Mouse (Mus musculus) urinary bladder, adult 18-20 months (tissue): ENCODE results near the gene Tagln.

Experiments
- DNase-seq, 2 experiments: peaks; one replicate each; pipeline ENCODE4 v3.0.0; 2022; ENCODE audit warnings: low spot score in 2 of 2, mixed read lengths in 2 of 2

Gene Tagln

DNA sequence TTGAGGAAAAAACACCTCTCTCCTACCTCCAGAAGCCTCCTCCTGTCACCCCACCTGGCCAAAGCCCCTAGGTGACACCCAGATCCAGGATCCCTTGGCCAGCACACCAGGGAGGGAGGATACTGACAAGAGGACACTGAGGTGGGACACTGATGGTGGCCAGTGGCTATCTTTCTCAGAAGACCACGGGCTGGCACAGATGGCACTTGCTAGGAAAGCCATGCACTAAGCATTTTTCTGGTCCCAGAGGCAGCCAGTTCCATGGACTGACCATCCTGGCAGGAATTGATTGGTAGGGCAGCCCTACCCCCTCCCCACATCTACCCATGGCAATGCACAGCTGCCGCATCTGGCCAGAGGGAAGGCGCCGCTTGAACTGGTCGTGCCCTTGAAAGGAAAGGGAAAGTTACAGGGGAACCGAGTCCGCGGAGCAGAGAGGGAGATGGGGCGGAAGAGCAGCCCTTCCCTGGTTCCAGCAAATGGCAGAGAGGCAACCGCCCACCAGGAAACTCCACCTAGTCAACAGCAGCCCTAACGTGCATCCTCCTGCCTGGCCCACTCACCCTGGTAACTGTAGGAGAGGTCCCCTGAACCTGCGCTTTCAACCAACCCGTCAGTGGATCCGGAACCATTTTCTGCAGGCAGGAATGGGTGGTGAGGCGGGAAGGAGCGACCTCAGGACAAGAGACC lies 10.5 kb upstream of the Tagln start:
- DNase-seq: no peak

DNA sequence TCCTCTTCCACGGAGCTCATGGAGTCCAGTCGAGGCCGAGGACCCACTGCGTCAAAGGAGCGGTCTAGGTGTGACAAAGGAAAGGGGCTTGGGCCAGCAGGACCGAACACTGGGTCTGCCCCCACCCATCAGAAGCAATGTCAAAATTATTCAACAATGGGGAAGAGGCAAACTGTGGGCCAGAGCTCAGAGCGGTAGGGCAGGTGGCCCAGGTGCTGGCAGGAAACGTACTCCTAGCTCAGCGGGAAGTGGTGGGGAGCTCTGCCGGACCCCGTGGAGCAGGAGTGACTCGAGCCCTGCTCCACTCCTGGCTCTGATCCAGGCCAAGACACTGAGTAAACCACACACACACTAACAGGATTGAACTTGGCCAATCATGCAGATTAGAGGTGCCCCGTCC lies 9.9 kb upstream of the Tagln start:
- DNase-seq: no peak

DNA sequence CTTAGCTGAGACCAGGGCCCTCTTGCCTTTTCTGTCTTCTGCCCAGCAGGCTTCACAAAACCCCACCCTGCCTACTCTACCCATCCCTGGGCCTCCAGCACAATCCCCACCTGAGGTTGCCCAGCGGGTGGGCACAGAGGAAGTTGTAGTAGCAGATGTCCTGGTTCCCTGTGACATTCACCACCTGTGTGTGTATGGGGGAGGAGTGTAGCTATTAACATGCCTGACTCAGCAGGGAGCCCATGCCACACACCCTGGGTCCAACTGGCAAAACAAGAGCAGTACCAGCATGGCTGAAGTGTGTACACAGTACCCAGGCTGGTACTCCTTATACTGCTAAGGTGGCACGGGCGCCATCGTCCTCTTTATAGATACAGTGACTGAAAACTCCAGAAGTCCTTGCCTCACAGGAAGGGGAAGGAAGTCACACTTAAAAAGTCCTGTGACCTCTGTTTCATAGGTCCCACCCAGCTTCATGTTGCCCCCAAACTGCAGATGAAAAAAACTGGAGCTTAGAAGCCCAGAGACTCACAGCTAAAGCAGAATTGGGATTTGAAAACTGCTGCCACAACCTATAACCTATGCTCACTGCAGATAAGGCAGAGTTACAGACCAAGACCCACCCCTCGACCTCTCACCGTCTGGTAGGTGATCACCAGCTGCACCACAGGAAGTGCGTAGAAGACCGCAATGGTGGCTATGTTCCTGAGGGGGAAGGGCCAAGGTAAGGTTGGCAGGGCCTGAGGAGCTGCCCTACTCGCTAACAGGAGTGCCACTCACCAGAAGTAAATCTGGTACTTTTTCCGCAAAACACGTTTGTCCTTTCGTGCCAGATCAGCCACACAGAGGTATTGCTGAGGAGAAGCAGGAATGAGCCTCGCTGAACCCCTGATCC lies 8.9 kb upstream of the Tagln start:
- no peak for DNase-seq

DNA sequence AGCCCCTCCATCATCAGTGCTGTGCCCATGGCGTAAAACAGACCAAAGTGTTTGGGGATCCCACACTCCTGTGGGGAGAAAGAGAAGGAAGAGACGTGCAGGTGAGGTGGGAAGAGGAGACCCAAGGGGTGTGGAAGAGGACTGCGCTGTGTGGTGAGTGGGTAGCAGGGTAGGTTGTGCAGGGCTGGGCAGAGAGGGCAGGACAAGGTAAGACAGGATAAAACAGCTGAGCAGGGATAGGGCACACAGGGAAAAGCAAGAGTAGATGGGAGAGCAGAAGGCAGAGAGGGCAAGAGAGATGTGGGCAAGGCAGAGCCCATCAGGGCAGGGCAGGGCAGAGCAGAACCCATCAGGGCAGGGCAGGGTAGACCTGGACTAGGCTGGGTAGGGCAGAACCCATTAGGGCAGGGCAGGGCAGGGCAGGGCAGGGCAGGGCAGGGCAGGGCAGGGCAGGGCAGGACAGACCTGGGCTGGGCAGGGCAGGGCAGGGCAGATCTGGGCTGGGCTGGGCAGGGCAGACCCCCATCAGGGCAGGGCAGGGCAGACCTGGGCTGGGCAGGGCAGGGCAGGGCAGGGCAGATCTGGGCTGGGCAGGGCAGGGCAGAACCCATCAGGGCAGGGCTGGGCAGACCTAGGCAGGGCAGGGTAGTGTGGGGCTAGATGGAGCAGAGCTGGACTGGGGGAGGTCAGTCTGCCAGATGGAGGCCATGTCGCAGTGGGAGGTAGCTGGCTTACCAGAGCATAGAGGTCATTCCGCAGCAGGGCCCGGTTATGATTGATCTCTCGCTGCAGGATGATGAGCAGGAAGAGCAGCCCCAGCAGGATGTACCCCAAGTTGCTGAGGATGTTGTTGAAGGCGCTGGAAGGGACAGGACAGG lies 8.0 kb upstream of the Tagln start:
- DNase-seq: no peak

DNA sequence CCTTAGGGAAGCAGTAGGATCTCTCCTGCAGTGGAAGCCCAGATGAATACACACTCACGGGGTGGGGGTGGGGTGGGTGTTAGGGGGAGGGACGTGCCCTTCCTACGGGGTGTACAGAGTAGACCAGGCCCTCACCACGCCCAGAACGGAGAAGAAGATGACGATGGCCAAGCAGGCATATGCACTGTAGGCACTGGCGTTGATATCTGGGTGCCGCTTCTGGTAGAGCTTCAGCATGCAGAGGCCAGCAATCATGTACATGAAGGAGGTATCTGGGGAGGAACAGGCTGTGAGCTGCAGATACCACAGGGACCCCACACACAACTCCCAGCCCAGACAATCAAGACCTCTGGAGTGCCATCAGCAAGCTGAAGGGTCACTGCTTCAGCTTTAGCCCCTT lies 7.1 kb upstream of the Tagln start:
- no peak for DNase-seq

DNA sequence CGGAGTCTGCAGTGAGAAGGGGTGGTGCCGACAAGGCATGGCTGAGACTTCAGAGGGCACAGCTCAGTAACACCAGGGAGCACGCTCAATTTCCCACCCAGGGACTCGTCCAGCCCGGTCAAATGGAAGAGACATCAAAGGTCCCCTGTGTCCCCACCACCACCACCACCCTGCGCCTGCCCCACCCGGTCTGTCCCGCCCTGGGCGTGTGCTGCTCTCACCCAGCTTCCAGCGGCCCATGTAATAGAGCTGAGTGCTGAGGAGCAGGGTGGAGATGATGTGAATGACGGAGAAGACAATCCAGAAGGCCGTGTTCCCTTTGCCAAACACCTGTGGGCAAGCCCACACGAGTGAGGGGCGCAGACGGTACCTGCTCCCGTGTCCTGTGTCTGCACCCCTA lies 6.6 kb upstream of the Tagln start:
- no peak for DNase-seq

DNA sequence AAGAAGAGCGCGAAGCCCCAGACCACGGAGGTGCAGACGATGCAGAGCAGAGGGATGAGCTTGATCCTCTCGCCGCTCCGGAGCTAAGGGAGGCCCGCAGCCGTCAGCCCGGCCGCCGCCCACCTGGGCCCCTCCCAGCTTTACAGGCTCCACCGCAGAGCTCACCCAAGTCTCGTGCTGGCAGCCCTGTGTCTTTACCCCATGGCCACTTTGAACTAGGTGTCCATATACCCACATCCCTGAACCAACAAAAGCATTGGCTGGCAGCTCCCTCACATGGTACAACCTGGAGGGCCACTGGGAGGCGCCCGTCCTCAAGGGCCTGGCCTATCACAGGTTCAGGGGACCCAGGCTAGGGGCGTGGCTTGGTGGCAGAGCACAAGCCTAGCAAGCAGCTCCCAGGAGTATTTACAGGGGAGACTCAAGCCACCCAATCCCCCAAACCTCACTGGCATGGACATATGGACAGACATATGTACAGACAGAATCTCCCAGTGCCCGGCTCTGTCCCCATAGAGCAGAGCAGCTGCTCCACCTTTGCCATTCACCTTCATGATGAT lies 5.6 kb upstream of the Tagln start:
- no peak for DNase-seq

DNA sequence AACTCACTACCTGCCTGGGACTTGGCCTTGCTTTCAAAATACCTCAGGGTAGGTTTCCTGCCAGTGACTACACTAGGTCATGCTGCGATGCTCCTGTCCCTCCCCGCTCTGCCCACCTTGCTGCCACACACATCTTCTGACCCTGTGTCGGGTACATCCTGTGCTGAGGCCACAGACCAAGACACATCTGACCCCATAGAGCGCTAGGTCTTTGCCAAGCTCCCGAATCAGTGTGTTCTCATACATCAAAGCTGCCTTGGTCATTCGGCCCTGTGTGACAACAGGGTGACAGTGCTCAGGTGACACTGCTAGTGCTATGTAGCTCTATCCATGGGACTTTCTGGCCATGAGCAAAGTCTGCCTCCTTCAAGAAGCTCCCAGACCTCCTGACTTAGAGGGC lies 3.9 kb upstream of the Tagln start:
- no peak for DNase-seq

DNA sequence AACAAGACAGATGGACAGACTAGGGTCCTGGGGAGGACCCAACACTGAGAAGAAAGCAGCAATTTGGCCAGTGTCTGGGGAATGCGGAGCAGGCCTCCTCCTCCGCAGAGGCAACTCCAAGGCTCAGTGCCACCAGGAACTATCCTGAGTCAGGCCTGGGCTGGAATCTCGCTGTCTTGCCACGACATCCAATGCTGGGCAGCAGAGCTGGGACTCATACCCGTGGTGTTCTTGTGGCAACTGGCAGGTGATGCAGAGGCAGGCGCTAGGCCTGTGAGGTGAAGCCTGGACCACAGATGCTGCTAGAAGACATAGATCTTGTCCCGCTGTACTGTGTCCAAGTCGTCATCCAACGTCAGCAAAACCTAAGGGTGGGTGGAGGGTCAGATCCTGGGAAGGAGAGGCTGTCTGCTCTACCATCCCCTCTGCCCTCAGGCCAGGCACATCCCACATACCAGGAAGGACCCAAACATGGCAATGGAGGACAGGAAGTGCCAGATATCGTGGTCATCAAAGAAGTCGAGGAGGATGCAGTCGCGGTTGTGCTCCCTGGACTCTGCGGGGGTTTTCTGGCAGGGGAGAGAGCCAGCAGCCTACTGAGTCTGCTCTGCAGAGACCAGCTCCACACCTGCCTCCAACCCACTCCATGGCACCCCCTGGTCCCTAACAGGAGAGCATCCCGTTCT lies 3.2 kb upstream of the Tagln start:
- DNase-seq: no peak

DNA sequence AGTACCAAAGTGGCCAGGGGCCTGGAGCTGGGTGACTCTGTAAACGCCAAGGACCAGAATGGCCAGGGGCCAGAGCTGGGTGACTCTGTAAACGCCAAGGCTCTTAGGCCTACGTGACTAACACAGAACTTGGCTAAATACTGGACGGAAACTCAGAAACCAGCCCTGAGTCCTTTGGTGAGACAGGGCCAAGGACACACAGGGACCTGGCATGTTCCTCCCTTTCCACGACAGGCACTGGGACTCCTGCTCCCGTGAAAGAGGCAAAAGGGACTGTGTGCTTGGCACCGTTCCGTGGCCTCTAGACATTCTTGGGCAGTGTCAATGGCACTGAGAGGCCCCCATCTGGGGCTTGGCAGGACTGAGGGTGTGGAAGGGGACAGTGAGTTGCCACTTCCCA lies 2.2 kb upstream of the Tagln start:
- DNase-seq: no peak

DNA sequence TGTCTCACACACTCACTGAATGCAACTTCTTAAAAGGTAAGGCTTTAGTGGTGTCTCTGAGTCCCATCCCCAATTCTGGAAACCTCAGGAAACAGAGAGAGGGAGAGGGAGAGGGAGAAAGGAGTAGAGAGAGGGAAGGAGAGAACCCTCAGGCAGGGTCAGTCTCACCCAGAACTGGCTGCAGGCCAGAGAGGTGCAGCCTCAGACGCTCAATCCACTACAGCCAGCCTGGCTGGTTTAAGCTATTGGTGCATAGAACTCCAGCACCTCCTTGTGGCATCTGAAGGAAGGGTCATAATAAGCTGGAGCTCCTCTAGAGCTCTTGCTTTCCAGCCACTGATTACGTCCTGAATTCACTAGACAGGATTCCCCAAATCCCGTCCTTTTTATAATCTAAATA lies 1.0 kb upstream of the Tagln start:
- DNase-seq: peak; percentile 47

DNA sequence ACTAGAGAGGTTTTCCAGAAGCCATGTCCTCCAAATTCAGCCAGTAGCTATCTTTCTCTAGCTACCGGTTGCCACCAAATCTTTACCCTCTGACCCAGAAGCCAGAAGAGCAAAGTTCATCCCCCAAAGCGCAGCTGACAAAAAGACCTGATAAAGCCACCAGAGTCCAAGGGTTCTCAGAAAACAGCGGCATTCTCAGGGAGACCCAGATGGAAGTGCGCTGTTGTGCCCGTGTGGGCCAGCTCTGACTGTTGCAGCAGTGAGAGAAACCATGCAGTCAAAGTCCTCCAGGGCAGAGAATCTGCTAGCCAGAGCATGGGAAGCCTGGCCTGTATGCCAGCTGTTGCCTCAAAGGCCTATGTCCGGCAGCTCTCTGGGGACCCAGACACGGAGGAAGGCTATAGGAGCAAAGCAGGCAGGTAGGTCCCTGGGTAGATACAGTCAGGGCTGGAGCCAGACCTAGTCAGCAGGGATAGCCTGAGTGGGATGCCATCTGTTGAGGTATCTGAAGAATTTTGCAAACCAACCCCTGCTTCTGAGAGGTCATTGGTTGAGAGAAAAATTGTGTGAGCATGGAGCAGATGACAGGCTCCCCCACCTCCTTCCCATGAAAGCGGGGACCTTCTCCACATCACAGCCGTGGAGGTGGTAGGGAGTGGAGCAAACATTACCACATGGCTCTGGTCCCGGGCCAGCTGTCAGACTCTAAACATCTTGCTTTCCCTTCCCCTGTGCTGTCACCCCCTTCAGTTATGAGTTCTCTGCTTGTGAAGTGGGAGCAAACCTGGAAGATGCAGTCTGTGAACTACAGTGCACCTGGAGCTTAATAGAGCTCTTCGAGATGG lies 3.1 kb downstream of the Tagln start:
- DNase-seq: no peak

DNA sequence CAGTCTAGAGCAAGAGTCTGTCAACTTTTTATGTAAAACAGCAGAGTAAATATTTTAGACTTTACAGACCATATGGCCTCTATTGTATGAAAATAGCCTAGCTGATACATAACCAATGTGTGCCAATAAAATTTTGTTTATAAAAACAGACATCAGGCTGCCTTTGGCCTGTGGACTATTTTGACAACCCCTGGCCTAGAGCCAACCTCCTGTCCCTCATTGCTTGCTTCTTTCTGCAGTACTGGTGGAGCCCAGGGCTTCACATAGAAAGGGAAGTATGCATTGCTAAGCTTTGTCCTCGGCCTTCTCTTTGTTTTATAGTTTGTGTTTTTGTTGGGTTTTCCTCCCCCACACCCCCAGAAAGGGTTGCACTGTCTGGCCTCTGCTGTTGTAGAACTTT lies 3.9 kb downstream of the Tagln start:
- no peak for DNase-seq

DNA sequence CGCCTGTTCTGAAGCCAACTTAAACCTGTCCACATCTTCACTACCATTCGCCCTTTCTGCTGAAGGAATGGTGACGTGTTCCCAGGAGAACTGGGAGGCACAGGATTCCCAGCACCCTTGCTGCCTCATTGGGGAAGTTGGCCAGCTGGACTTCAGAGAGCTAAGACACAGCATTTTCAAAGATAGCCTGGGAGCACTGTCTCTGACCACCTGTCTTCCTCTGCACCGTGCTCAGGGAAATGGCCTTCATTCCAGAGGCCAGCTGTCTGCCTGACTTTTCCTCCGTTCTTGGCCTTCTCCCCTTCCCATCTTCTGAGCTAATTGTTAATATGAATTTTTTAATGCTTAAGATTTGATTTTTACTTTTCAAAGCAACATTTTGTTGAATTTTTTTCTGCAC lies 6.6 kb downstream of the Tagln start:
- DNase-seq: no peak

DNA sequence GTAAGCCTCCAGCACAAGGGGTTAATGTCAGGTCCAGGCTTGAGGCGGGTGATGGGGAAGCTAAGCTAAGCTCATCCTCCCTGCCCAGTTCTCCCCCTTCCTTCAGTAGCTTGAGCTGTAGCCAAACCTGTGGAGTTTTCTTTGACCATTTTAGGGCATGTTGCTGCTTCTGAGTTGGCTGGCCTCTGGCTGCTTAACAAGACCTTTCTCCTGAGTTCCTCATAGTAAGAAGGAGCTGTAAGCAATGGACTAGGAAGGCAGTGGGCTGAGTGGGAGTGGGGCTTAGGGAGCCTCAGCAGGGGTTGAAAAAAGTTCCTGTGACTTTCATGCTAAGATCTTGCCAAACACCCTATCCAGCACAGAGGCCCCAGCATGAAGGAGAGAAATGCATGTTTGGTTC lies 16.0 kb downstream of the Tagln start:
- DNase-seq: no peak

DNA sequence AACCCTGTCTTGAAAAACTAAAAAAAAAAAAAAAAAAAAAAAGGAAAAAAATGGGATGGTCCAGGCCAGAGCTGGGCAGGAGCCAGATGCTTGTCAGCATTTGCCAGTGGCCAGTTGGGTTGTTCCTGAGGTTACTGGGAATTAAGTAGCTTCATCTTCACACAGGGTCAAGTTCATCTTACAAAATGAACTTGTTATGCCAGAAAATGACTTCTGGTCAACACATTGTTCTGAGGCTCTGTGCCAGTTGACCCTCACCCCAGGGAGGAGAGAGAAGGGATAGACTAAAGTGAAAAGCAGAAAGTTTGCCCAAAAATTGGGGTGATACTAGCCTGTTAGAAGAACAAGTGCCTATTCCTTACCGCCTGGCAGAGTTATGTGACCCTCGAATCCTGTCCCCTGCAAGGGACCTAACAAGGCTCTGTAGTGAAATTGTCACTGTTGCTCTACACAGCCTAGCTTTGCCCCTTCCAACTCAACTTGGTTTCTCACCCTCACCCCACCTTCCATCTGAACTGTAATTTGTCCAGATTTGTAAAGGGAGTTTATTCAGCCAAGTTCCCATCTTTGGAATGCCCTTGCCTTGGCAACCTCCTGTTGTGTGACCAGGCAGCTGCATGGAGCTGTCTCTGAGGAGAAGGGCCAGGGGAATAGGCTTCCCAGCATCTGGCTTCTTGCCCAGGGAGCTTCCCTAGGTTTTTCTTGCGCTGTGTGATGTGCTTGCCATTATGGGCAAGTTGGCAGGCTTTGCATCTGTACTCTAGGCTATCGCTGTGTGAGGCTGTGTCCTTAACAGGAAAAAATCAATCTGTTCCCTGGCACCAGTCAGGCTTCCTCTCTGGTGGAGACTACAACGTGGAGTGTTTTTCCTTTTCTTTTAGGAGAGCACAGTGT lies 18.6 kb downstream of the Tagln start:
- peak in 1 of 2 experiments; percentile 48 for DNase-seq

DNA sequence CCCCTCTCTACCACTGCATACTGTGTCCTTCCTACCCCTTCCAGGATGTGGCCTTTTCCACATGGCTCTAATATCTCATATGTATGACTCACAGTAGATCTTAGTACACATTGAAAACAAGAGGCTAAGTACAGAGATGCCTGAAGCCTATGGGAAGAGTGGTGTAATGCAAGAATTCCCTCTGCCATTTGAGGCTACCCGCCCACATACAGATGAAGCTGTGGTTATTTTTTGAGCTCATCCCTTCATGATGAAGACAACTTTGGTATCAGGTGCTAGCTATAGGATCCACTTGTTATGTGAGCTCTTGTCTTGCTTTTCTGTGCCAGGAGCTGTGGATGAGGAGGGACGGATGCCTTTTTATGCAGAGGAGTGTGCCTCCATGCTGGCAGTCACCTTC lies 20.2 kb downstream of the Tagln start:
- no peak for DNase-seq

DNA sequence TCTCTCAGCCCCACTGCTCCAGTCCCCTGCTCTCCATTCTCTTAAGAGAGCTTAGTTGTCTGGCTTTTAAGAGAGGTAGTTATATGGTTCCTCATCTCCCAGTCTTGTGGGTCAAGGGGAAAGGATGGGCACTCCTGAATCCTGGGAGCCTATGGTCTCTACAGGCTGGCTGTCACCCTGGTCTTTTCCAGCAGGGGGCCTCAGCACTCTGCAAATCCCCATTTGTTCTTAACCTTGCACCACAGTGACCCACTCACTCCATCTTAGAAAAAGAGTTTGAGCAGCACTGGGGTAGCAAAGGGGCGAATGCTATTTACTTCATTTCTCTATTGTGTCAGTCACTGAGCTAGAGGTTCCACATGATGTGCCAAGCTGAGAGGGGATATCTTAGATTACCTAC lies 24.2 kb downstream of the Tagln start:
- peak in 1 of 2 experiments; percentile 47 for DNase-seq

DNA sequence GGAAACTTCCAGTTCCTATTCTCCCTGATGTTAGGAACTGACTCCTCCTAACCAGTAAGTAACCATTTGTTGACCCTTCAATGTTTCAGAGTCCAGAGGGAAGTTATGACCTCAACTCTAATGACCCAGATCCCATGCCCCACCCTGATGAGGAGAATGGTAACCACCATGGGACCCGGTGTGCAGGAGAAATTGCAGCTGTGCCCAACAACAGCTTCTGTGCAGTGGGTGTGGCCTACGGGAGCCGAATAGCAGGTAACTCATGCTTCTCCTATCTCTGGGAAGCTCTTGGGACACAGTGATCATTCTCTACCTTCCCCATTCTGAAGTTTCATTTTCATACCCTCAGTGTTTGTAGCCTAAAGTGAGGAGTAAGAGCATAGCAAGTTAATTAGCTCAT lies 24.9 kb downstream of the Tagln start:
- no peak for DNase-seq

DNA sequence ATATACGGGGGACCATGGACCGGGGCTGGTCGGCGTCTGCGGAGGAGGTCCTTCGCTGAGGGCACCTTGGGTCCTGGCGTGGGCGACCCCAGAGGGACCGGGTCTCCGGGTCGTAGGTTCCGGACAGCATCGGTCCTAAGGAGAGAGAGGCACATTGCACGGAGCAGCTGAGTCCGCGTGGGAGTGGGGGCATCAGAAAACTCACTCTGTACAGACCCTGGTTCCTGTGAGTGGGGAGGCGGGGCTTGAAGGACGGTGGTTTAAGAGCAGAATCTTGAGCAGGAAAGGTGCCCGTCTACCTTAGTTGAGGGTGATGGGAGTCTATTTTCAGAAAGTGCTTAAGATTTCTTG lies 28.8 kb downstream of the Tagln start:
- DNase-seq: no peak
